Mouse (Mus musculus) E14TG2a.4 (cell line): ENCODE data around the gene Gm17535.
"Not testable (repeated sequence)": the region's sequence is repeated elsewhere in the genome, so short reads cannot be mapped to it uniquely, and the experiment has no call there.

Experiments used
- CTCF ChIP-seq: conservative IDR thresholded peaks from 2 replicates; pipeline ENCODE4 v1.5.1; 2014; ENCODE audit warnings: low read length
- POU5F1 ChIP-seq: IDR thresholded peaks from 2 replicates; pipeline ENCODE4 v1.6.1; 2014; ENCODE audit warnings: low read length, borderline replicate concordance

DNA sequence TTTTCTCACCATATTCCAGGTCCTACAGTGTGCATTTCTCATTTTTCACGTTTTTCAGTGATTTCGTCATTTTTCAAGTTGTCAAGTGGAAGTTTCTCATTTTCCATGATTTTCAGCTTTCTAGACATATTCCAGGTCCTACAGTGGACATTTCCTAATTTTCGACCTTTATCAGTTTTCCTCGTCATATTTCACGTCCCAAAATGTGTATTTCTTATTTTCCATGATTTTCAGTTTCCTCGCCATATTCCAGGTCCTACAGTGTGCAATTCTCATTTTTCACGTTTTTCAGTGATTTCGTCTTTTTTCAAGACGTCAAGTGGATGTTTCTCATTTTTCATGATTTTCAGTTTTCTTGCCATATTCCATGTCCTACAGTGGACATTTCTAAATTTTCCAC is 7.2 kb upstream of the Gm17535 start:
- not testable (repeated sequence) for TF ChIP-seq POU5F1, CTCF
